Mouse (Mus musculus): ENCODE measurements at regions not wholly inside any gene's neighbourhood (a gene's known extent, or its start where the extent isn't known, plus 50 kb on each side); places are given as distances from the start of the nearest gene placed in this dataset.

GRCm38 (mm10) chr2:131734740-131735378 lies 124.7 kb downstream of the Erv3 start:
- TF ChIP-seq POLR2A (IDR thresholded peaks at IDR 0.05; ENCODE audit: low read depth, low read length) (no peak), CTCF (conservative IDR thresholded peaks at IDR 0.05; ENCODE audit: insufficient read depth, insufficient read length, low read depth, low read length) (no peak)
